Mouse (Mus musculus) lung, postnatal 0 days (tissue): ENCODE results near the gene Mpzl2.

Source experiments
- CTCF ChIP-seq: IDR thresholded peaks from 2 replicates; pipeline ENCODE4 v1.5.1; 2016; ENCODE audit warnings: antibody characterized with exemption, mild to moderate bottlenecking
- EP300 ChIP-seq: IDR thresholded peaks from 2 replicates; pipeline ENCODE4 v1.6.1; 2016; ENCODE audit warnings: antibody characterized with exemption, mild to moderate bottlenecking, control low read depth

DNA sequence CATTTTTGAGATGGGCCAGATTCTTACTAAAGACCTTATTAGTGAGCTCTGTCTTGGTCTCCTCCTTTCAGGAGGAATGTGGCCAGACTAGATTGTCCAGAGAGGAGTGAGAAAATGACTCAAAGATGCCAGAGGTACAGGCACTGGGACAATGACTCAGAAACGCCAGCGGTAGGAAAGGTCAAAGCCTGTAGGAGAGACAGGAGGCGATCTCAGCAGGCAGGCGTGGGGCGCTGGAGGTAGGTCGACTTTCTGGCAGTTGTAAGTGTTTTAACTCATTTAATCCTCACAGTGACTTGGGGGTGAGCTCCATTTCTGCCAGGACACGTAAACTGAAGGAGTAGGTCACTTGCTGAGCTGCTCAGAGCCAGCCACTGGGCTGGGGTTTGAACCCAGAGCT lies 20.6 kb downstream of the Mpzl2 start:
- TF ChIP-seq EP300 (no peak), CTCF (no peak)
